Mouse (Mus musculus) retina, postnatal 1 day (tissue): ENCODE data around the gene Txndc2.
"Not testable (repeated sequence)": the region's sequence is repeated elsewhere in the genome, so short reads cannot be mapped to it uniquely, and the experiment has no call there.

Experiments
- DNase-seq: peaks from one replicate; pipeline ENCODE4 v3.0.0-alpha.2; 2012

Gene Txndc2

GRCm38 (mm10) chr17:65655608-65656007 is 13.6 kb upstream of the Txndc2 start:
- no peak for DNase-seq

DNA sequence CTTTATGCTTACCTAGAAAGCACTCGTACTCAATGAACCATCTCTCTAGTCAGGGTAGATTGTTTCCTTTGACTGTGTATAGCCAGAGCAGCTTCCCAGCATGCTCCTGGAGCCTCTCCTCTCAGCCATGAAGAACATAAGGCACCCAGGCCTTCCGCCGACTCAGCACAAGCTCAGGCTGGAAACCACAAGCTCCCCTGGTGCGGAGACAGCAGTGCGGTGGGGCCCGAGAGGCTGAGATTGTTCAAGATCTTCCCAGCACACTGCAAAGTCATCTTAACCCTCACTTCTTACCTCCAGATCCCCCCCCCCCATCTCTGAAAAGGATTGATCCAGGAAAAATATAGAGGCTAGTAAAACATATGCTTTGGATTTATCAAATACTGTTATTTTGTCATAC is 8.6 kb upstream of the Txndc2 start:
- DNase-seq = no peak

DNA sequence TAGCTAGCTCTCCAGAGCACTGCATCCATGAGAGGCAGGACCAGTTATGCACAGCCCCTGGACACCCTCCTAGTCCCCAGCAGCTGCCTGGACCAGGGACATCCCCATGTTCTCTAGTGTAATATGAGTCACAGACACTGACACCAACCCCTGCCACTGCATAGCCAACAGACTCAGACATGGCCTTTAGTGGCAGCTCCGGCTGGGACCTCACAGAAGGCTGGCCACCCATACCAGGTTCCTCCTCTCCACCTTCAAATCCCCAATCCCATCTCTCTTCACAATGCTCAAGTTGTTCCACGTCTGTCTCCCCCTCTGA is 7.2 kb upstream of the Txndc2 start:
- no peak for DNase-seq

GRCm38 (mm10) chr17:65648371-65649174 is 6.6 kb upstream of the Txndc2 start:
- no peak for DNase-seq

DNA sequence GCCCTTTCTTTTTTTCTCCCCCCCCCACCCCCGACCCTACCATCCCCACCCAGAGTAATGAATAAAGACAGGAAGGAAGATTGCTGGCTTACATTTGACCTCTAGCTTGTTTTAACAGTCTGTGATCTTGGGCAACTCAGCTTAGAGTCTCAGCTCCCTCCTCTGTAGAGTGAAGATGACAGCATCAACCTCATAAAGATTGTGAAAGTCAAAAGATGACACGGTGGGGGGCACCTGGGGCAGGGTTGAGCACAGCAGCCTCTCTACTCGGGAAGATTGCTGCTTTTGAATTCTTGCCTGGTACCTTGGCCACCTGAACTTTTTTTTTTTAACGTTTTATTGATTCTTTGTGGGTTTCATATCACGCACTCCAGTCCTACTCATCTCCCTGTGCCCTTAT is 6.0 kb upstream of the Txndc2 start:
- no peak for DNase-seq

DNA sequence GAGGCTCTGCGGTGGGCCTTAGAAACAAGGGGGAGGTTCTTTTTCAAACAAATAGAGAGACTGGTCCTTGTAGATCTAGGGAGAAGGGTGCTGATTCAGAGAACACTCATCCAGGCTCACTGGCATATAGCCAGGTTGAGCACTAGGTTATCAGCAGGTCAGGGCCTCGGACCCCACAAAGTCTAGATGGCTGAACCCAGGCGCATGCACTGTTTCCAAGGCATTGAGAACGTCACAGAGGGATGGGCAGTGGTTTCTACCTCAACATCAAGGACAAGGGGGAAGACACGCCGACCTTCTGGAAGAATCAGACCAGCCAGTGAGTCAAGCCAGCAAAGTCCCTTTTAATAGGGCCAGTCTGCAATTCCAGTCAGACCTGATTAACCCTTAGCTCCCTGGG is 5.3 kb upstream of the Txndc2 start:
- no peak for DNase-seq

DNA sequence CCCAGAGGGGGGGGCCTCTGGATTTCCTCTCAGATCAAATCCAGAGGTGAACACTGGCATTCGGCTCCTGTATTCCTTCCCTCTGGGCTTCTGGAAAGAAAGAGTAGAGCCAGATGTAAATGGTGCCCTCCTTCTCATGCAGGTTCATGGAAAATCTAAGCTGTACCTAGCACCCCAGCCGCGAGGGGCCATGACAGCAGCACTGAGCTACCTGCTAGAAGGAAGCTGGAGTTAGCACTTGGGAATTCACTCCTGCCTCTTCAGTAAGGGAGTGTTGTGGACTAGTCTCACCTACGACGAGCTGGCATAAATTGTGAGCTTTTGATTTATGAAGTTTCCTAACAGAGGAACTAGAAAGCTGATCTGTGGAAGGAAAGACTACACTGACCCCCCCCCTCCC is 1.6 kb upstream of the Txndc2 start:
- DNase-seq = no peak

DNA sequence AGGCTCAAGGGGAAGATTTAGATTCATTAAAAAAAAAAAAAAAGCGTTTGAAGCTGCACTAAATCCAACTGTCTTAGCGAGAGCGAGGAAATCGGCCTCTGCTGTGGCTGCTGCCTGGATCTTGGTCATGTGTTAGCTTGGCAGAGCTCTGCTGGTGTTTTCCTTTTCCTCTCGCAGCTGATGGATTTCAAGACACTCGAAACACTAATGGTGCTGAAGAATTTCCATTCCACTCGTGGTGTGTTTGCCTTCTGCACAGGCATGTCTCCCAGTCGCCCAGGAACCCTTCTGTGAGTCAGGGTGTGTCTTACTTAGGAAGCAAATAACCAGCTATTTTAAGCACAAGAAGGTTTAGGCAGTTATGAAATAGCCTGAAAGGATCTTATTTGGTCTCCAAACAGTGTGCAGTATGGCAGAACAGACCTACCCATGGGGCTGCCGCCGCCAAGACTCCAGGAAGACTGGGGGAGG is 1.1 kb upstream of the Txndc2 start:
- no peak for DNase-seq

GRCm38 (mm10) chr17:65642578-65642991 is 617 bp upstream of the Txndc2 start:
- DNase-seq = peak; percentile 43

GRCm38 (mm10) chr17:65639144-65639543 is 2.8 kb downstream of the Txndc2 start:
- DNase-seq = no peak

GRCm38 (mm10) chr17:65635715-65636360 is 6.1 kb downstream of the Txndc2 start:
- no peak for DNase-seq

DNA sequence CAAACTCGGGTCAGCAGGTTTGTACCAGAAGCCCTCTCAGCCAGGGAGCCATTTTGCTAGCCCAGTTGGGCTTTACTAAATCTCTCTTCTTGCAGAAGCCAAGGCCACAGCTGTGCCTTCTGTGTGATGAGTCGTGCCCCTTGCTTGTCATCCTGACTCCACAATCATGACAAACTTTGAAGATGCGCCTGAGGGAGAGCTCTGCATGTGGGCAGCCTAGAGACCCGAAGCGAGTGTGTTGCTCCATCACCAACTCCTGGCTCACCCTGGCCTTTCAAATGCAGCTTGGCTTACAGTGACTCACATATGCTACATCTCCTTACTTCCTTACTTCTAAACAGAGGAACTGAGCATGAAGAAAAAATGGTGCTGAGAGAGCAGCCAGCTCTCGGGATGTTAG is 12.0 kb downstream of the Txndc2 start:
- no peak for DNase-seq

GRCm38 (mm10) chr17:65628823-65629532 is 13.0 kb downstream of the Txndc2 start:
- DNase-seq = not testable (repeated sequence)

DNA sequence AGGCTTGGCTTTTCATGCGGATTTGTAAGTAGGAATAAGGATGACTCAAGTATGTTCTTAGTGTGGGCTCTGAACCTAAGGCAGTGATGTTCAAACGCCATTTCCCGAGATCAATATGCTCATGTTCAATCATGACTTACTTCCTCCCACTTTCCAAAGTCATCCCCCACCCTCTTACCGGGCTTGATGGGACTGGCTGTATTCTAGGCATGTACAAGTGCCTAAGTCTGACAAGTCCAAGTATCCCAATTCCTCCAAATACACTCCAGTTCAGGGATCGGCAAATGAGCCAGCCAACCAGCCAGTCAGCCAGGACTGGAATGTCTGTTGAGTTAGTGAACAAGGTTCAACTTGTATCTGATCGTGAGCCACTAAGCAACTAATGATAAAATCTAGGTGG is 15.7 kb downstream of the Txndc2 start:
- DNase-seq = no peak

- DNase-seq = no peak
Observed at GRCm38 (mm10) chr17:65625563-65625962, 16.4 kb downstream of the Txndc2 start.

GRCm38 (mm10) chr17:65623130-65623529 is 18.8 kb downstream of the Txndc2 start:
- DNase-seq = no peak

DNA sequence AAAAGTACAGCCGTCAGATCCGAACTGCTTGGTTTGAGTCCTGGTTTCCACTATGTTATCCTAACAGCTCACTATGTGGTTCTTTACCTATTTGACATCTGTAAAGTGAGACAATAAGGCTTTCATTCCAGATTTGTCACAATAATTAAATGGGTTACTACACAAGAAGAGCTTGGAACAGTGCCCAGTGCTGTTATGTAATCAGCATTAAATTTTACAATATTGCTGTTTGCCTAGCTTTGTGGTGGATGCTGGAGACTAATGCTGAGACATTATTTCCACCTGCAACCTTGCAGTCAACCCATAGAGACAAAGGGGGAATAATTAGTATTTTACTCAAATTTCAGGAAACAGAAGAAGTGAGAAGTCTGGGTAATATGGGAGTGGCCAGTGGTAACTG is 23.5 kb downstream of the Txndc2 start:
- DNase-seq = no peak

GRCm38 (mm10) chr17:65615678-65616077 is 26.3 kb downstream of the Txndc2 start:
- DNase-seq = no peak

DNA sequence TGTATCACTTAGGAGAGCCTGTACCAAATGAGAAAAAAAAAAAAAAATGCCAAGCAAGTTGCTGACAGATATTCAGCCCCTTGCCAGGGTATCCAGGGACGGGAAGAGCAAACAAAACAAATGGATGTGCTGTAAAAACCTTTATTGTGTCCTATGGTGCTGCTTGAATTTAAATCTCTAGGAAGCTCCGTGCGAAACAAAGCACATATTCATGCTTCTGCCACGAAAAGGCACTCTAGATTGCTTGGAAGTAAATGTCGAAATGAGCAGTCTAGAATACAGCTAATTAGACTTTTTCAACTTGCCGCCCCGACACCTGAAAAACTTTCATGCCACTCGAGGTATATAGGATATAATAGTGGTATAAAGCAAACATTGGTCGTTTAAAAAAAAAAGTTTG is 27.5 kb downstream of the Txndc2 start:
- DNase-seq = no peak

- DNase-seq = peak; percentile 98
Observed at GRCm38 (mm10) chr17:65613463-65614412, 28.2 kb downstream of the Txndc2 start, which contains the start of gene Vapa. TSS of gene Vapa (minus strand) at chr17:65613555.

GRCm38 (mm10) chr17:65613142-65613462 is 28.9 kb downstream of the Txndc2 start:
- DNase-seq = no peak

GRCm38 (mm10) chr17:65612391-65613141 is 29.4 kb downstream of the Txndc2 start:
- peak; percentile 65 for DNase-seq
